Mouse (Mus musculus): ENCODE measurements around the gene Prss56. TPM values are rescaled to one million over a fixed set of nuclear protein-coding genes. Genes with fewer than 3 reads are reported as not detected.

The Prss56 gene
- polyA plus RNA-seq, 1 experiment from 2014 or later = not detected

DNA sequence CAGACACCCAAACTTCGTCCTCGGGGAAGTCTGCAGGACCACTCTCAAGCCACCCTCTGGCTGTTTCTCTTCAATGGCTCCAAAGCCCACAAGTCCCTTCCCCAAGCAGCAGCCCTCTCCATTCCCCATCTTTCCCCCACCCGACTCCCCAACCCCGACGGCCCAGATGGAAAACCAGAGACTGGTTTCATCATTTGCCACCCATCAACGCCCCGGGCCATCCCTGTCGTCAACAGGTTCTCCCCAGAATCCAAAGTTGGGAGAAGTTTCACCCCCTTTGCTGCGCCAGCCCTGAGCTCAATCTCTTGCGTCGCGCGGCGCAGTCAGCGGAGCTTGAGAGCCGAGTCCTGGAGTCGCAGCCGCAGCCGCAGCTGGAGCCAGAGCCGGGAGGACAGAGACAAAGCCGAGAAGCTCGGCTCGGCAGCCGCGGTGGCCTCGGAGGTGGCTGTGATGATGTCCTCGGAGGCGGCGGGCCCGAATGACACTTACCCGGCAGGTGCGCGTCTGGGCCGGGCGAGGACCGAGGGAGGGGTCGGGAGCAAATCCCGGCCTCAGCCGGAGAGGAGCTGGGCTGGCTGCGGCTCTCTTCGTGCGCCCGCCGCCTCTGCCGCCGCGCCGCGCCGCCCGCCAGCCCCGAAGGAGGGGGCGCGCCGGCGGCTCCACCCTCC, 27.4 kb upstream of the Prss56 start:
- no peaks in the 10 kb centered on the region for H3K9me3 ChIP-seq (ENCODE audit: control insufficient read depth, low read length)
- H3K4me3 ChIP-seq (ENCODE audit: low read depth, low read length) = peak overlapping the region; percentile 31
- peak overlapping the region; percentile 46 for H3K4me2 ChIP-seq
- WGBS = under 1% methylated on average over 39 of the region's 56 CpGs
- DNase-seq (ENCODE audit: low spot score, missing footprints) (peak; percentile 94), ATAC-seq (ENCODE audit: low FRiP score) (peak; percentile 47; the same call in 1 of the 2 replicates)
- H3K4me1 ChIP-seq (ENCODE audit: control insufficient read depth, insufficient read depth, low read length) = peaks cover 7% of the 10 kb centered on the region; the same call in 1 of the 2 replicates
- no peak overlapping the region for H3K27ac ChIP-seq (ENCODE audit: low read depth, low read length)
- H3K27me3 ChIP-seq (ENCODE audit: control insufficient read depth, insufficient read depth, low read length) = peaks cover 73% of the 10 kb centered on the region
- no peaks in the 10 kb centered on the region for H3K36me3 ChIP-seq (ENCODE audit: control insufficient read depth, insufficient read depth, low read length)
- peak overlapping the region; percentile 17 for H3K9ac ChIP-seq (ENCODE audit: low read length)

DNA sequence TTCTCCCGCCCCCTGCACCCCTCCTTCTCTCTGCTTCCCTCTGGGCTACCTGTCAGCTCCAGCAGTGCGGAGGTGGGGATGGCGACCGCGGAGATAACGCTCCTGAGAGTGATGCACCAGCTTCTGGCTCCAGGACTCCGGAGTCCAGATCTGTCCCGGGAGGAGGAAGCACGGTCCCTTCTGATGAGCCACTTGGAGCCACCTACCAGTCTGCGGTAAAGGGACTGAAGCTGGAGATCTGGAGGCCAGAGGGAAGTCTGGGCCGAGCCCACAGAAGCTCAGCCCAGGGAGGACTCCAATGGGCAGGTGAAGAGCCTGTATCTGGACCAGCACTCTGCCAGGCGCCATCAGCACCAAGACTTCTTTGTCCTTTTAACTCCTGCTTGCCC, 26.9 kb upstream of the Prss56 start, which contains the start of gene Ecel1:
Gene Ecel1 (minus strand): TSS at position 323 of the 389 bp plus-strand sequence.
- ATAC-seq (ENCODE audit: low FRiP score) (peak; percentile 38; the same call in 1 of the 2 replicates), DNase-seq (ENCODE audit: low spot score, missing footprints) (peak; percentile 92)
- H3K27me3 ChIP-seq (ENCODE audit: control insufficient read depth, insufficient read depth, low read length) = peaks cover 73% of the 10 kb centered on the region
- H3K4me2 ChIP-seq = peak within 1 kb of the TSS; percentile 46
- no peaks in the 10 kb centered on the region for H3K9me3 ChIP-seq (ENCODE audit: control insufficient read depth, low read length)
- WGBS = 3% methylated on average over 11 of the region's 12 CpGs
- H3K27ac ChIP-seq (ENCODE audit: low read depth, low read length) = no peak within 1 kb of the TSS
- peaks cover 7% of the 10 kb centered on the region; the same call in 1 of the 2 replicates for H3K4me1 ChIP-seq (ENCODE audit: control insufficient read depth, insufficient read depth, low read length)
- H3K4me3 ChIP-seq (ENCODE audit: low read depth, low read length) = peak within 1 kb of the TSS; percentile 31
- no peaks in the 10 kb centered on the region for H3K36me3 ChIP-seq (ENCODE audit: control insufficient read depth, insufficient read depth, low read length)
- peak within 1 kb of the TSS; percentile 17 for H3K9ac ChIP-seq (ENCODE audit: low read length)

- WGBS = 80% methylated on average over 3 of the region's 3 CpGs
- H3K9ac ChIP-seq (ENCODE audit: low read length) = no peak overlapping the region
Measured at GRCm38 (mm10) chr1:87159396-87159795, 23.7 kb upstream of the Prss56 start.

DNA sequence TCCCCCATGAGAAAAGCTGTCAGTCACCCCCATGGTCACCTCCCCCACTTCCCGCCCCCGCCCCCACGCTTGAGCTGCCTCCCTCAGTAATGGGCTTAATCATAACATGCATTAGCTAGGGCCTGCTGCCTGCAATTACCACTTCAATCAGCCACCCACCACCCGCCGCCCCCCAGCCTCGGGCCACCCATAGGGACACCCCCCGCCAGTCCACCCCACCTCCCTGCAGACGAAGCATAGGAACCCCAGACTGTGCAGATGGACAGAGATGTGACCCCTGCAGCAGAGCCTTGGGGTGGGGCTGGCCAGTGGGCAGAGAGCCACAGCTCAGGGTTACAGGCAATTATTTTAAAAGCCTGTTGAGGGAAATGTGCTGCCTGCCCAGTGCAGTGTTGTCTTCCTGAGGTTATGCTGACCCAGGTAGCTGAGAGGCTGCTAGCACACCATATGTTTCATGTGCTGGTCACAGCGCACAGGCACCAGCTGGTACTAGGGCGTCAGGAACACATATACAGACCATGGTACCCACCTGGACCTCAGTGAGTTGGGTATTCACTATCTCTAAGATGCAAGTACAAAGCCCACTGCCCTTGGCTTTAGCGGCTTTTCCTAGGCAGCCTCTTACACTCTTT, 18.8 kb upstream of the Prss56 start:
- Histone ChIP-seq H3K9me3 (ENCODE audit: control insufficient read depth, low read length) (no peaks in the 10 kb centered on the region), H3K9ac (ENCODE audit: low read length) (no peak overlapping the region), H3K4me3 (ENCODE audit: low read depth, low read length) (no peak overlapping the region), H3K36me3 (ENCODE audit: control insufficient read depth, insufficient read depth, low read length) (no peaks in the 10 kb centered on the region), H3K27me3 (ENCODE audit: control insufficient read depth, insufficient read depth, low read length) (no peaks in the 10 kb centered on the region; the same call in 1 of the 2 replicates), H3K4me1 (ENCODE audit: control insufficient read depth, insufficient read depth, low read length) (no peaks in the 10 kb centered on the region), H3K4me2 (no peak overlapping the region), H3K27ac (ENCODE audit: low read depth, low read length) (no peak overlapping the region)
- WGBS = 47% methylated on average over 11 of the region's 11 CpGs
- ATAC-seq (ENCODE audit: low FRiP score) (peak; percentile 55), DNase-seq (ENCODE audit: low spot score, missing footprints) (no peak)

More at GRCm38 (mm10) chr1:87159396-87159795, 23.7 kb upstream of the Prss56 start:
- H3K27ac ChIP-seq (ENCODE audit: low read depth, low read length) = no peak overlapping the region
- ATAC-seq (ENCODE audit: low FRiP score) = no peak
- no peak overlapping the region for H3K4me2 ChIP-seq
- H3K4me3 ChIP-seq (ENCODE audit: low read depth, low read length) = no peak overlapping the region
- no peaks in the 10 kb centered on the region for H3K9me3 ChIP-seq (ENCODE audit: control insufficient read depth, low read length)
- H3K27me3 ChIP-seq (ENCODE audit: control insufficient read depth, insufficient read depth, low read length) = peaks cover 43% of the 10 kb centered on the region
- no peaks in the 10 kb centered on the region for H3K36me3 ChIP-seq (ENCODE audit: control insufficient read depth, insufficient read depth, low read length)
- H3K4me1 ChIP-seq (ENCODE audit: control insufficient read depth, insufficient read depth, low read length) = peaks cover 3% of the 10 kb centered on the region; the same call in 1 of the 2 replicates
- no peak for DNase-seq (ENCODE audit: low spot score, missing footprints)

- H3K4me2 ChIP-seq = no peak overlapping the region
- ATAC-seq (ENCODE audit: low FRiP score) = no peak
- no peak for DNase-seq (ENCODE audit: low spot score, missing footprints)
- H3K9ac ChIP-seq (ENCODE audit: low read length) = no peak overlapping the region
- H3K36me3 ChIP-seq (ENCODE audit: control insufficient read depth, insufficient read depth, low read length) = no peaks in the 10 kb centered on the region
- H3K27me3 ChIP-seq (ENCODE audit: control insufficient read depth, insufficient read depth, low read length) = no peaks in the 10 kb centered on the region; the same call in 1 of the 2 replicates
- H3K4me1 ChIP-seq (ENCODE audit: control insufficient read depth, insufficient read depth, low read length) = no peaks in the 10 kb centered on the region
- no peaks in the 10 kb centered on the region for H3K9me3 ChIP-seq (ENCODE audit: control insufficient read depth, low read length)
- no peak overlapping the region for H3K4me3 ChIP-seq (ENCODE audit: low read depth, low read length)
- H3K27ac ChIP-seq (ENCODE audit: low read depth, low read length) = no peak overlapping the region
- WGBS = 51% methylated on average over 9 of the region's 9 CpGs
Measured at GRCm38 (mm10) chr1:87164796-87165184, 18.3 kb upstream of the Prss56 start.

- H3K36me3 ChIP-seq (ENCODE audit: control insufficient read depth, insufficient read depth, low read length) = no peaks in the 10 kb centered on the region
- no peaks in the 10 kb centered on the region for H3K9me3 ChIP-seq (ENCODE audit: control insufficient read depth, low read length)
- 10% methylated on average over 17 of the region's 19 CpGs for WGBS
- H3K4me2 ChIP-seq = 0 out of 2 replicates have a peak overlapping the region, but pooled peaks have one; percentile 0
- DNase-seq (ENCODE audit: low spot score, missing footprints) = peak; percentile 80
- no peaks in the 10 kb centered on the region for H3K27me3 ChIP-seq (ENCODE audit: control insufficient read depth, insufficient read depth, low read length)
- H3K27ac ChIP-seq (ENCODE audit: low read depth, low read length) = no peak overlapping the region
- peak; percentile 51 for ATAC-seq (ENCODE audit: low FRiP score)
- H3K4me1 ChIP-seq (ENCODE audit: control insufficient read depth, insufficient read depth, low read length) = peaks cover 7% of the 10 kb centered on the region
- no peak overlapping the region for H3K9ac ChIP-seq (ENCODE audit: low read length)
- H3K4me3 ChIP-seq (ENCODE audit: low read depth, low read length) = no peak overlapping the region
Measured at GRCm38 (mm10) chr1:87170458-87170857, 12.7 kb upstream of the Prss56 start.

- no peaks in the 10 kb centered on the region for H3K9me3 ChIP-seq (ENCODE audit: control insufficient read depth, low read length)
- no peak overlapping the region for H3K27ac ChIP-seq (ENCODE audit: low read depth, low read length)
- no peak overlapping the region for H3K4me3 ChIP-seq (ENCODE audit: low read depth, low read length)
- H3K27me3 ChIP-seq (ENCODE audit: control insufficient read depth, insufficient read depth, low read length) = no peaks in the 10 kb centered on the region
- DNase-seq (ENCODE audit: low spot score, missing footprints) (peak; percentile 90), ATAC-seq (ENCODE audit: low FRiP score) (no peak)
- peaks cover 7% of the 10 kb centered on the region for H3K4me1 ChIP-seq (ENCODE audit: control insufficient read depth, insufficient read depth, low read length)
- no peaks in the 10 kb centered on the region for H3K36me3 ChIP-seq (ENCODE audit: control insufficient read depth, insufficient read depth, low read length)
- H3K4me2 ChIP-seq = no peak overlapping the region
- H3K9ac ChIP-seq (ENCODE audit: low read length) = no peak overlapping the region
- WGBS = 96% methylated on average over 1 of the region's 1 CpGs
Measured at GRCm38 (mm10) chr1:87171312-87171711, 11.8 kb upstream of the Prss56 start.

DNA sequence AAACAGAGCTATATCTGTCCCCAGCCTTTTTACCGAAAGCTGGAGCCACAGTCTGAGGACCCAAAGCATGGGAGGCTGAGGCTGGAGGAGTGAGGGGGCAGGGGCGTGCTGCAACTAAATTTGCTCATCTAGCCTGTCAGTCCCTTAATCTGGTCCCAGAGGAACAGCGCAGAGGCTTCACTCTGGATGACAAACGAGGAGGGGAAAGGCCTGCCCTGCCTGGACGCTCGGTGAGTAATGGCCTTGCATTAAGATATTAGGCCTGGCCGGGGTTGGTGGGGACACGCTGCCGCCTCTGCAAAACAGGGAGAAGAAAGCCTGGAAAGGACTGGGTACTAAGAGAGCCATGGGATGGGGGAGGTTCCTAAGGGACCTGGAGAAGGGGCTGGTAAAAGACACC, 10.8 kb upstream of the Prss56 start:
- DNase-seq (ENCODE audit: low spot score, missing footprints) = peak; percentile 70
- 48% methylated on average over 9 of the region's 9 CpGs for WGBS
- Histone ChIP-seq H3K4me1 (ENCODE audit: control insufficient read depth, insufficient read depth, low read length) (peaks cover 7% of the 10 kb centered on the region), H3K9ac (ENCODE audit: low read length) (no peak overlapping the region), H3K4me2 (no peak overlapping the region), H3K4me3 (ENCODE audit: low read depth, low read length) (no peak overlapping the region), H3K27me3 (ENCODE audit: control insufficient read depth, insufficient read depth, low read length) (no peaks in the 10 kb centered on the region), H3K27ac (ENCODE audit: low read depth, low read length) (no peak overlapping the region), H3K36me3 (ENCODE audit: control insufficient read depth, insufficient read depth, low read length) (no peaks in the 10 kb centered on the region), H3K9me3 (ENCODE audit: control insufficient read depth, low read length) (no peaks in the 10 kb centered on the region)
- ATAC-seq (ENCODE audit: low FRiP score) = no peak

Measured in midbrain, embryonic 11.5 days (tissue).